ENCODE assay signal across 8 mouse cellular contexts in the genomic region with DNA sequence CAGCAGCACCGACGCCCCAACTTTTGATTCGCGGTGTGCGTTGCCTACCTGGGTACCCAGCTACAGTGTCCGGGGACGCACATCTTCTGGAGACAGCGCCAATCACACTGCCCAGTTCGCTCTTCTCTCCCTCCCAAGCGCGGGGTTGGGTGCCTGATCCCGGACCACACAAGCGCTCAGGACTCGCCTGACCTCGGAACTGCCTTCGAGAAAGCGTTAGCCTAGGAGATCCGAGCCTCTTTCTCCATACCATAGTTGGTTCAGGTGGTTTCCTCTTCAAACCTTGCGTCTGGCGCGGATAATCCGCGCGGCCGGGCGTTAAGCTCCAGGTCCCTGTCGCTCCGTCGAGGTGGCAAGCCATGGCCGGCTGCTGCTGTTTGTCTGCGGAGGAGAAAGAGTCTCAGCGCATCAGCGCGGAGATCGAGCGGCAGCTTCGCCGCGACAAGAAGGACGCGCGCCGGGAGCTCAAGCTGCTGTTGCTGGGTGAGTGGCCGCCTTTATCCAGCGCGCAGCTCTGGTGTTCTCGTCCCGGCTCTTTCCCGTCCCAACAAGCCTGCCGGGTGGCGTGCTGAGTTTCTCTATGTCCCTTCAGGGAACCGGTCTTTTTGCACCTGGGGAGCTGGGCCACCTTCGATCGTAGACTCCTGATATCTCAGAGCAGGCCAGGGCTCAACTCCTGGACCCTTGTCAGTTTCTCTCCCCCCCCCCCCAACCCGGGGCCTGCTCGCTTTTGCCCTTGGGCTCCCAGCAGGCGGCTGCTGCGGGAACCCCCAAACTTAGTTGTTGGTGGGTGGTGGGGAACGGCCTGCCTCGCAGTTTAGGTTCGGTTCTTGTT. TPM values are rescaled to one million over a fixed set of nuclear protein-coding genes. Genes with fewer than 3 reads are reported as not detected.
DNase-seq lines count a peak whose midpoint lies in the region; ATAC-seq and TF ChIP-seq lines count a peak whose summit lies in the region.

No protein-coding gene starts in this region.

- peak overlapping the region; percentile 80 for H3K4me3 ChIP-seq in E14TG2a.4 (replicated peaks; ENCODE audit: low read length)
- H3K4me3 ChIP-seq in embryonic facial prominence, embryonic 13.5 days = peak overlapping the region; percentile 46
- H3K4me3 ChIP-seq in limb, embryonic 14.5 days (replicated peaks; ENCODE audit: low read length) = peak overlapping the region; percentile 43
- peak overlapping the region; percentile 38 for H3K4me3 ChIP-seq in midbrain, embryonic 12.5 days

- no peak for ATAC-seq in embryonic facial prominence, embryonic 13.5 days (ENCODE audit: insufficient number of reproducible peaks, insufficient read depth, low FRiP score, low TSS enrichment, low read depth)
- 0 out of 4 replicates have a peak, but pooled peaks have one; percentile 13 to 14 for ATAC-seq in hematopoietic stem cell, adult 5-6 weeks (replicated peaks in 1 of 2; ENCODE audit: insufficient read depth in 1 of 2, low FRiP score in 2 of 2, low TSS enrichment in 1 of 2, low read depth in 1 of 2, poor library complexity in 2 of 2, severe bottlenecking in 2 of 2)
- no peak for ATAC-seq in limb, embryonic 14.5 days (ENCODE audit: low FRiP score, low read depth)
- ATAC-seq in midbrain, embryonic 12.5 days (ENCODE audit: low FRiP score, low read depth) = peak; percentile 19; the same call in 1 of the 2 replicates

- no peak for TF ChIP-seq POLR2A in limb, embryonic 14.5 days (IDR thresholded peaks at IDR 0.05; ENCODE audit: borderline replicate concordance, extremely low read depth, insufficient read depth, insufficient read length)

- DNase-seq in cerebellum, postnatal 10 days = peak; percentile 26 to 42
- DNase-seq in cerebellum, adult 9-11 months = no peak
- peak; percentile 34 for DNase-seq in limb, embryonic 14.5 days (ENCODE audit: low spot score)
- peak; percentile 17 for DNase-seq in thymus, postnatal 14 days

- TF ChIP-seq CTCF in E14TG2a.4 (conservative IDR thresholded peaks at IDR 0.05; ENCODE audit: low read length) = no peak

- peaks cover 62% of the 10 kb centered on the region for H3K4me1 ChIP-seq in E14TG2a.4 (replicated peaks; ENCODE audit: low read depth, low read length)
- peaks cover 33% of the 10 kb centered on the region for H3K4me1 ChIP-seq in embryonic facial prominence, embryonic 13.5 days
- H3K4me1 ChIP-seq in limb, embryonic 14.5 days (ENCODE audit: control insufficient read depth, insufficient read depth, low read length) = peaks cover 11% of the 10 kb centered on the region
- H3K4me1 ChIP-seq in midbrain, embryonic 12.5 days = peaks cover 23% of the 10 kb centered on the region

- peaks cover 57% of the 10 kb centered on the region for H3K27me3 ChIP-seq in E14TG2a.4 (ENCODE audit: insufficient read depth, low read length)
- peaks cover 53% of the 10 kb centered on the region for H3K27me3 ChIP-seq in embryonic facial prominence, embryonic 13.5 days
- H3K27me3 ChIP-seq in limb, embryonic 14.5 days (ENCODE audit: control insufficient read depth, insufficient read depth, low read length) = peaks cover 30% of the 10 kb centered on the region
- peaks cover 64% of the 10 kb centered on the region for H3K27me3 ChIP-seq in midbrain, embryonic 12.5 days

- peak overlapping the region; percentile 53 for H3K9ac ChIP-seq in embryonic facial prominence, embryonic 13.5 days
- peak overlapping the region; percentile 41 for H3K9ac ChIP-seq in limb, embryonic 14.5 days (ENCODE audit: low read depth, low read length, severe bottlenecking)
- H3K9ac ChIP-seq in midbrain, embryonic 12.5 days (replicated peaks) = no peak overlapping the region

- WGBS in embryonic facial prominence, embryonic 13.5 days = 3% methylated on average over 61 of the region's 61 CpGs
- WGBS in limb, embryonic 14.5 days = 3% methylated on average over 59 of the region's 61 CpGs
- 2% methylated on average over 61 of the region's 61 CpGs for WGBS in midbrain, embryonic 12.5 days

- no peaks in the 10 kb centered on the region for H3K9me3 ChIP-seq in E14TG2a.4 (ENCODE audit: low read length)
- H3K9me3 ChIP-seq in embryonic facial prominence, embryonic 13.5 days = no peaks in the 10 kb centered on the region
- no peaks in the 10 kb centered on the region for H3K9me3 ChIP-seq in limb, embryonic 14.5 days (ENCODE audit: control insufficient read depth, low read length)
- H3K9me3 ChIP-seq in midbrain, embryonic 12.5 days = no peaks in the 10 kb centered on the region

- H3K27ac ChIP-seq in embryonic facial prominence, embryonic 13.5 days = no peak overlapping the region
- no peak overlapping the region for H3K27ac ChIP-seq in limb, embryonic 14.5 days (replicated peaks; ENCODE audit: low read depth, low read length)
- H3K27ac ChIP-seq in midbrain, embryonic 12.5 days (replicated peaks) = no peak overlapping the region

- peak overlapping the region; percentile 80 for H3K4me2 ChIP-seq in embryonic facial prominence, embryonic 13.5 days
- H3K4me2 ChIP-seq in limb, embryonic 14.5 days (replicated peaks; ENCODE audit: low read depth, low read length, severe bottlenecking) = peak overlapping the region; percentile 59
- peak overlapping the region; percentile 60 for H3K4me2 ChIP-seq in midbrain, embryonic 12.5 days (replicated peaks)

- no peaks in the 10 kb centered on the region for H3K36me3 ChIP-seq in E14TG2a.4 (ENCODE audit: insufficient read depth, low read length)
- no peaks in the 10 kb centered on the region for H3K36me3 ChIP-seq in embryonic facial prominence, embryonic 13.5 days
- no peaks in the 10 kb centered on the region for H3K36me3 ChIP-seq in limb, embryonic 14.5 days (ENCODE audit: control insufficient read depth, insufficient read depth, low read length)
- no peaks in the 10 kb centered on the region for H3K36me3 ChIP-seq in midbrain, embryonic 12.5 days

RNA-seq across cellular contexts. Expression of gene Gna14, which starts 1.0 kb away (rescaled TPM):
- polyA plus RNA-seq in embryonic facial prominence, embryonic 13.5 days (2015; fragmentation: Nextera tagmentation; extraction: Ambion mirVana) = 2.5 and 2.6 TPM in 2 replicates
- total RNA-seq in hematopoietic stem cell, adult 5-6 weeks (2017) = 2.2 and 2.6 TPM in 2 replicates
- polyA plus RNA-seq in limb, embryonic 14.5 days (2012; rRNA removed) = 3.9 and 4.0 TPM in 2 replicates
- 4.3 and 4.9 TPM in 2 replicates for polyA plus RNA-seq in limb, embryonic 14.5 days (2014; fragmentation: Nextera tagmentation; extraction: Ambion mirVana)
- 0.51 and 0.77 TPM in 2 replicates for polyA plus RNA-seq in midbrain, embryonic 12.5 days (2016; fragmentation: Nextera tagmentation; extraction: Ambion mirVana)

Comparison
In these comparisons a context has a peak if more than half of its experiments do, and no peak if none do; other contexts are left out.
1. ATAC-seq: peak in hematopoietic stem cell, adult 5-6 weeks (2 of 2) and midbrain, embryonic 12.5 days (single experiment); none in embryonic facial prominence, embryonic 13.5 days (single experiment) and limb, embryonic 14.5 days (single experiment).
2. Peak in every context shown above with its lines, with median percentiles within 50 percentile points of each other: H3K4me3 ChIP-seq and H3K4me2 ChIP-seq.